8 mouse cellular contexts compared by ENCODE assay signal in the genomic region with DNA sequence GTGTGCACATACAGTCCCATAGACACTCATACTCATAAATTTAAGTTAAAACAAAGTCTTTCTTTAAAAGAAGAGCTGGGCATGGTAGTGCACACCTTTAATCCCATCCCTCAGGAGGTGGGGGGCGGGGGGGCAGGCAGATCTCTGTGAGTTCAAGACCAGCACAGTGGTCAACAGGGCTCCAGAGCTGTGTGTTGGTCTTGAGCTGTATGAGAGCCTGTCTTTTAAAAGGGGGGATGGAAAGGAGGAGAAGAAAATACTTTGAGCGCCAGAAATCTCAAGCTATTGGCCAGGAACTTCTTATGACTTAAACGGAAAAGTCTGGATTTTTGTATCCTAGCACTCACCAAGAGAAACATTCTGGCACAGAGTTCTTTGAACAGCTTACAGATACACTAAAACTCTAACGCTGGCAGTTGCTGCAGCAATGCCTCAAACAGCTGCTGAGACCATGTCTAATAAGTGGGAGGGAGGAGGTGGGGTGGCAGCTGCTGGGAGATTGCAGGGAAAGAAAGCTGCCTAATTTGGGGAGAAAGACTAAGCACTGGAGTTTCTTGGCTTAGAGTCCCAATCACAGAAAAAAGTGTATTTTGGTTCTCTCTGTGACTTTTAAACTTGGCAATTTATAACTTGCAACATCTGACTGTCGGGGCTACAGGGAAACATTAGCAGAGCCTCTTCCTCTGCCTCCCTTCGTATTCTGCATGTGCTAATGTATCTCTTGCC.
DNase-seq lines count a peak whose midpoint lies in the region; ATAC-seq lines count a peak whose summit lies in the region.
"Had no signal": no experiment of that assay in that cellular context is flagged by ENCODE, and none has a peak within 500 bp of the region (broad histone marks: within the 10 kb centered on the region; RNA-seq: fewer than 3 reads in every experiment).

No protein-coding gene starts in this region.

- ATAC-seq in megakaryocyte, adult 5-6 weeks (ENCODE audit: poor library complexity, severe bottlenecking) = no peak

- peak; percentile 12 for DNase-seq in ovary, adult 18-20 months (ENCODE audit: low spot score)
- no peak for DNase-seq in ovary, postnatal 10 days (ENCODE audit: low spot score)
- DNase-seq in frontal cortex, postnatal 36 days (ENCODE audit: low spot score in 2 of 2) = peak; percentile 69 to 83
- DNase-seq in left cerebral cortex, adult 18-20 months (ENCODE audit: low spot score in 2 of 2) = peak; percentile 64 to 75
- DNase-seq in right cerebral cortex, postnatal 14 days = peak; percentile 41
- no peak for DNase-seq in kidney, postnatal 14 days
- DNase-seq: liver, embryonic 13.5 days had no signal

Comparison
In these comparisons a context has a peak if more than half of its experiments do, and no peak if none do; other contexts are left out.
1. DNase-seq: peak in ovary, adult 18-20 months (single experiment), frontal cortex, postnatal 36 days (2 of 2), left cerebral cortex, adult 18-20 months (2 of 2) and right cerebral cortex, postnatal 14 days (single experiment); none in ovary, postnatal 10 days (single experiment) and kidney, postnatal 14 days (single experiment).